Mouse (Mus musculus) common myeloid progenitor, adult 5-6 weeks (primary cell): ENCODE data around the gene Renbp. TPM values are rescaled to one million over a fixed set of nuclear protein-coding genes. Genes with fewer than 3 reads are reported as not detected.

Experiments used
- ATAC-seq: replicated peaks from 2 replicates; pipeline ENCODE4 v1.8.0; 2016; ENCODE audit warnings: low read depth, mild to moderate bottlenecking, moderate TSS enrichment, inconsistent platforms; ENCODE audit not compliant: poor library complexity, severe bottlenecking
- total RNA-seq: library from RNA; stranded (forward); fragments of 200-1000, 187-1606 nt; gene quantifications from 2 replicates; pipeline ENCODE4 v1.2.3, GENCODE M21; 2017

Gene Renbp
- total RNA-seq, 1 experiment from 2014 or later: 14.4 TPM

DNA sequence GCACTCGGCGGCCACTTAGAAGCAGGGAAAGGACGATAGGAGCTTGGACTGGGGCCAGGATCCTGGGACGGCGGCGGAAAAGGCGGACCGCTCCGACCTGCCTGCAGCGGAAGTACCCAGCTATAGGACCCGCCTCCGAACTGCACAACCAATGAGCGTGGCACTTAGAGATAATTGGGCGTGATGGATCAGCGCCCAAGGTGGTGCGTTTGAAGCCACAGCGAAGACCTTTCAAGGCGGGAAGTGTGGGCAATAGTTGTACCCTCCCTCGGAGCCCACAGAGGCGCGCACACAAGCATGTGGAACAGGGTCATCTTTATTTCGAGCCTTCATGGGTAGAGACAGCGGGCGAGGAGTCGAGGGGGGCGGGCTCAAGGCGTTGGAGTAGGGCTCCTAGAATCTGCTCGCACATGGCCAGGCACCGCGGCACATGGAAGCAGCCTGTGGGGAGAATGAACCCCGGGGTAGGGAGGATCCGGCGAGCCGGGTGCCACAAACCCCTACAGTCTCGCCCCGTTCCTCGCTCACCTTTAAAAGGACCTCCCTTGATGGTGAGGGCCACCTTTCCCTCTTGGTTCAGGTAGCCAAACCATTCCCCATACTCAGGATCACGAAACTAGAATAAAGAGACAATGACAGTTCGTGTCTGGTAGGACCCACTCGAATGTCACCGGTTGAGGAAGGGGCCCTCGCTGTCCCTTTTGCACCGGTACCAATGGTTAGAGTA lies 8.7 kb downstream of the Renbp start, which contains the start of the genes Arhgap4 and Naa10:
Gene Arhgap4 (minus strand): TSS at position 48 of the 727 bp plus-strand sequence.
Gene Naa10 (minus strand): TSS at position 122 of the 727 bp plus-strand sequence.
- ATAC-seq: peak; percentile 96

DNA sequence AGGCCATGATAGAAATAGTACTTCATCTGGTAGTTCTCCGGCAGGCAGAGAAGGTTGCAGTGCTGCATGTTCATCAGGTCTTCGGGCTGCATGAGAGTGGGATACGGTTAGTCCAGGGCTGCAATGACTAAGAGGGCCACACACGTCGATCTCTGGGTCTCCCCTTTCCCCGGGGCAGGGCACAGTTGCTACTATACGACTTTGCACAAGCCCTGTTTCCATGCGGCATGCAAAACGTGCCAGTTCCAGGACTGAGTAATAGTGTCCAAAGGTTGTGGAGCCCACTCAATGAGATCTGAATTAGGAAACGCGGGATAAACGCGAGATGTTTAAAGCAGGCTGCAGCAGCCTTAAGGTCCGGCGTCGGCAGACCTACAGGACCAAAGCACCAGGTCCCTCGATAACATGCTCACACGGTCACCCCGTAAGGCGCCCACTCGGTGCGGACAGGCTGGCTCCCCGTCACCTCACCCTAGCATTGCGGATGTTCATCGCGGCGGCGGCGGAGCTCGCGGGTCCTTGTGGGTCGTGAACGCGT lies 9.3 kb downstream of the Renbp start:
- ATAC-seq: no peak

DNA sequence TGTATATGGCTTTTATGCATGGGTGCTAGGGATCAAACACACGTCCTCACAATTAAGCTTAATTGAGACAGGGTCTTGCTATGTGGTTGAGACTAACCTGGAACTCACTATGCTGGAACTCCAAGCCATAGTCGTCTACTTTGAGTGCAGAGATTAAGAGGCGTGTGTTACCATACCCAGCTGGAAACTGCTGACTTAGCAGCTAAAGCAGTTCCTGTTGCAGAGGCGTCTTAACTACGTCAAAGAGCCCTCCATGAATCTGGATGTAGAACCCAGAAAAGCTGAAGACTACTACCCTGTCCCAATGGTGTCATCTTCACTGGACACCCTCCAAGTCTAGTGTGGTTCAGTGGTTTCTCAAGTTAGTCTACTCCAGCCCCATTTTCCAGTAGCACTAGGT lies 12.0 kb downstream of the Renbp start:
- ATAC-seq: no peak

GRCm38 (mm10) chrX:73916945-73917344 lies 13.7 kb downstream of the Renbp start:
- no peak for ATAC-seq

DNA sequence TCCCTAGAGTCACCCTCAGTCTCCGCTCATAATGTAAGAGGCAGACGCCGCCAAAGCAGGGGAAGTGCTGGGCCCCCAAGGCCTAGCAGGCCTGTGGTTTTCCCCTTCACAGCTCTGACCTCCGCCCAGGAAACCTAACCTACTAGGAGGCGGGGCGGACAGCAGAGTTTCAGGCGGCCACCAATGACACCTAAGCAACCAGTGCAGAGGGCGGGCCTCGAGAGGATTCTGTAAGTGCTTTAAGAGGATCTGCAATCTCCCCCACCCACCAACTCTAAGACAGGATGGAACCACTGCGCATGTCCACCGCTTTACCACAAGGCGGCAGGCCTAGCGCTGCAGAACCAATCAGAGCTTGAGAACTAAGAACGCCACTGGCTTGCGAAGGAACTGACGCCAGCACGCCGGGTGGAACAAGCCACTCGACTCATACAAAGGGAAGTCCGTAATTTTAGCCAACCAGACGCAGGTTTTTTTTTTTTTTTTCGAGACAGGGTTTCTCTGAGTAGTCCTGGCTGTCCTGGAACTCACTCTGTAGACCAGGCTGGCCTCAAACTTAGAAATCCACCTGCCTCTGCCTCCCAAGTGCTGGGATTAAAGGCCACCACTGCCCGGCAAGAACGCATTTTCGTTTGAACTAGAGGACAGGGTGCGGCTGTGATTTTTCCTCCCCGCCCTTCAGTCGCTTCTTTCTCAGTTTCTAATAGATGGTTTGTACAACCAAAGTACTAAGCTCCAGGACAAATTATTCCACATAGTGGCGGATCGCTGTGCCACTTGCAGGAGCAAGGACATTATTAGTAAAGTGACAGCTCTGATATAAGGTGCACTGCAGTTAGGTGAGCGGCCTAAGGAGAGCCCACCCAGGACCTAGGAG lies 15.6 kb downstream of the Renbp start:
- ATAC-seq: peak; percentile 92

GRCm38 (mm10) chrX:73911588-73911987 lies 19.1 kb downstream of the Renbp start:
- peak; percentile 59 for ATAC-seq

DNA sequence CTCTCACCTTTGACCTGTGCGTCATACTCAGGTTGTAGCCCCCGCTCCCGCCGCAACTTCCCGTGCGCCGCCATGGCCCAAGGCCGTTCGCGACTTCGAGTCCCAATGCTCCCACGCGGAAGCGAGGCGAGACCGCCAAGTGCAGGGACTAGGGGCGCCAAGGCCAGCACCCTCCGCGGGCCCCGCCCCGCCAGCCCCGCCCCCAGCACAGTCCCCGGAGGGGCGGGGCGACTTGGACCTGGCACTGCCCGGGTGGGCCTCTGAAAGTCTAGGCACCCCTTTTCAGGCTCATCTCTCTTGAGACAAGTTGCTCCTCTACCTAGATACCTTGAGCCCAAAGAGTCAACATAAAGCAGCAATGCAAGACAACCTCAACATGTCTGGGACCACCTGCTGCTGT lies 19.5 kb downstream of the Renbp start:
- ATAC-seq: peak; percentile 9; the same call in 1 of the 2 replicates

- ATAC-seq: no peak
These were observed 20.2 kb downstream of the Renbp start for GRCm38 (mm10) chrX:73910451-73910850.

- no peak for ATAC-seq
These were observed 20.6 kb downstream of the Renbp start for GRCm38 (mm10) chrX:73910049-73910448.

- peak; percentile 69; the same call in 1 of the 2 replicates for ATAC-seq
These were observed 32.7 kb downstream of the Renbp start for GRCm38 (mm10) chrX:73897959-73898358.

- ATAC-seq: 0 out of 2 replicates have a peak, but pooled peaks have one; percentile 39
These were observed 34.9 kb downstream of the Renbp start, which contains the start of gene L1cam for GRCm38 (mm10) chrX:73895719-73896118. Gene L1cam (minus strand): TSS chrX:73896105.

- no peak for ATAC-seq
These were observed 37.8 kb downstream of the Renbp start for GRCm38 (mm10) chrX:73892833-73893232.

DNA sequence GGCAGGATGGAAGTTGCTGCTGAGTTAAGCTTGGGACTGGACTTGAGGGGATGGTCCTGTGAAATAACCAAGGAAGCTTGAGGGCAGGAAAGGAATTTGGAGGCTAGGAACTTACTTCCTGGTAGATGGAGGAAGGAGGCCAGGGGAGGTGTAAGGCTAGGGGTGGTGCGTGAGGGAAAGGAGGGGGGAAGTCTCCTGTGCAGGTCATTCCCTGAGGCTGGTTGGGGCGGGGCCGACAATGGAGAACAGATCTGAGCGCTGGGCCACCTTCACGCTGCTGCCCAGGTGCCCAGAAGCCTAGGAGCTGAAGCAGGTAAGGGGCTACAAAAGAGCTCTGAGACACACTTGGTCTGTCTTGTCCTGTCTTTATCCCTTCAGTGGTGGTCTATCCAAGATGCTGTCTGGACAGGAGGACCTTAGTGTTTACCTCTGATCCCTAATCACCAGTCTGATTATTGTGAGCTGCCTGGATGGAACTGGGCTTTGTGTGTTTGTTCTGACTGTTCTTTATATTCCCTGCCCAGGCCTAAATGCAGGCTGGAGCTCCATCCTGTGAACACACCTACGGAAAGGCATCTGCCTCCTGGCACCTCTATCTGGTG lies 39.0 kb downstream of the Renbp start, which contains the start of gene Avpr2:
Gene Avpr2 (plus strand): TSS at position 552 of the 602 bp plus-strand sequence.
- no peak for ATAC-seq

- ATAC-seq: no peak
These were observed 49.2 kb downstream of the Renbp start for GRCm38 (mm10) chrX:73881463-73881862.

GRCm38 (mm10) chrX:73881036-73881427 lies 49.6 kb downstream of the Renbp start:
- ATAC-seq: 0 out of 2 replicates have a peak, but pooled peaks have one; percentile 15

GRCm38 (mm10) chrX:73880194-73881035 lies 50.2 kb downstream of the Renbp start:
- ATAC-seq: peak; percentile 77

- ATAC-seq: peak; percentile 75
These were observed 53.6 kb downstream of the Renbp start for GRCm38 (mm10) chrX:73877014-73877413.

DNA sequence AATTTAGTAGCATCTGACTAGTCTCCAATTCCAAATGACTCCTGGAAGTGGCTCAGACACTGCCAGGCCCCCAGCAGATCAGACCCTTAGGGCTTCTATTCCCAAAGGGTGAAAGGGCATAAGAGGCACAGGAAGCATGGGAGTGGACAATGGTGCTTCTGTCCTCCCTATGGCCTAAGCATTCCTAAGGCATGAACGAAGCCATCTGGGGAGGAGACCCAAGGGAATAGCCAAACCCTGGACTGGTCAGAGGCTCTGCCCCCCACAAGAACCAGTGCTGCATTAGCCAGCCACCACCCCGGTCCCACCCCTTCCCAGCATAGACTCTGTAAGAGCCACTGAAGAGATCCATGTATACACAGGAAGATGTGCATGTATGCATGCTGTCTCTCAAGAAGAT lies 54.8 kb downstream of the Renbp start:
- ATAC-seq: no peak
